Mouse (Mus musculus) embryo, embryonic 11.5 days (tissue): Measurements from ENCODE around the gene Pex26.

ENCODE experiments used
- DNase-seq: peaks from one replicate; pipeline ENCODE4 v3.0.0-alpha.2; 2012; ENCODE audit warnings: low read depth, low spot score

Pex26 gene

GRCm38 (mm10) chr6:121209584-121209983 is 26.1 kb downstream of the Pex26 start:
- no peak for DNase-seq

GRCm38 (mm10) chr6:121210149-121210925 is 26.9 kb downstream of the Pex26 start, which contains the start of gene Tuba8:
Tuba8 (plus strand) TSS chr6:121210696.
- DNase-seq, result no peak

GRCm38 (mm10) chr6:121210926-121211289 is 27.4 kb downstream of the Pex26 start:
- DNase-seq, result no peak

GRCm38 (mm10) chr6:121211743-121212142 is 28.3 kb downstream of the Pex26 start:
- no peak for DNase-seq

GRCm38 (mm10) chr6:121212988-121213387 is 29.5 kb downstream of the Pex26 start:
- DNase-seq, result no peak

GRCm38 (mm10) chr6:121214221-121214620 is 30.8 kb downstream of the Pex26 start:
- no peak for DNase-seq

GRCm38 (mm10) chr6:121214667-121215330 is 31.3 kb downstream of the Pex26 start:
- no peak for DNase-seq

GRCm38 (mm10) chr6:121215336-121215735 is 31.9 kb downstream of the Pex26 start:
- no peak for DNase-seq

GRCm38 (mm10) chr6:121215896-121216295 is 32.4 kb downstream of the Pex26 start:
- no peak for DNase-seq

- no peak for DNase-seq
Observed at GRCm38 (mm10) chr6:121216589-121217255, 33.3 kb downstream of the Pex26 start.

GRCm38 (mm10) chr6:121218002-121218401 is 34.5 kb downstream of the Pex26 start:
- DNase-seq, result no peak

- DNase-seq, result no peak
Observed at GRCm38 (mm10) chr6:121219406-121219805, 35.9 kb downstream of the Pex26 start.

- DNase-seq, result no peak
Observed at GRCm38 (mm10) chr6:121220181-121220580, 36.7 kb downstream of the Pex26 start.

- no peak for DNase-seq
Observed at GRCm38 (mm10) chr6:121221876-121222597, 38.6 kb downstream of the Pex26 start.

GRCm38 (mm10) chr6:121223001-121223400 is 39.5 kb downstream of the Pex26 start:
- DNase-seq, result no peak

- DNase-seq, result no peak
Observed at GRCm38 (mm10) chr6:121224067-121224466, 40.6 kb downstream of the Pex26 start.

- DNase-seq, result no peak
Observed at GRCm38 (mm10) chr6:121224993-121225392, 41.5 kb downstream of the Pex26 start.

- DNase-seq, result no peak
Observed at GRCm38 (mm10) chr6:121226043-121226442, 42.6 kb downstream of the Pex26 start.

- DNase-seq, result no peak
Observed at GRCm38 (mm10) chr6:121226744-121227143, 43.3 kb downstream of the Pex26 start.

- no peak for DNase-seq
Observed at GRCm38 (mm10) chr6:121228421-121228820, 45.0 kb downstream of the Pex26 start.

- DNase-seq, result no peak
Observed at GRCm38 (mm10) chr6:121232652-121233051, 49.2 kb downstream of the Pex26 start.

- DNase-seq, result no peak
Observed at GRCm38 (mm10) chr6:121236386-121236785, 52.9 kb downstream of the Pex26 start.
